Mouse (Mus musculus) adrenal gland (tissue): ENCODE data around the gene Reg2.
"Not testable (repeated sequence)": the region's sequence is repeated elsewhere in the genome, so short reads cannot be mapped to it uniquely, and the experiment has no call there.

Source experiments
- intact Hi-C: fragments of 180-260 bp; cut with DNase I; formaldehyde crosslinking; loops from one replicate; pipeline ENCODE4 v1.15.1; 2025
- long read RNA-seq, 2 experiments: library from polyadenylated mRNA; unstranded; transcript quantifications; one replicate each; pipeline ENCODE4 v2.0.0; 2020; ENCODE audit warnings: borderline replicate concordance in 1 of 2; ENCODE audit not compliant: insufficient replicate concordance in 1 of 2

Gene Reg2
- long read RNA-seq, experiment 1: 0 reads
- long read RNA-seq, experiment 2: 0 reads

GRCm38 (mm10) chr6:78395323-78395722 is at the start of gene Reg2:
Gene Reg2 (plus strand): TSS chr6:78395623.
- intact Hi-C loops: not testable (repeated sequence)

GRCm38 (mm10) chr6:78361971-78362563 is 33.4 kb upstream of the Reg2 start:
- intact Hi-C loops: no loop called here

GRCm38 (mm10) chr6:78370357-78370756 is 25.1 kb upstream of the Reg2 start, which contains the start of gene Reg3b:
Gene Reg3b (plus strand): TSS chr6:78370657.
- intact Hi-C loops: no loop called here

- intact Hi-C loops: no loop called here
Measured at GRCm38 (mm10) chr6:78378765-78379164, 16.7 kb upstream of the Reg2 start, which contains the start of gene Reg3d. Gene Reg3d (minus strand): TSS chr6:78378865.

- intact Hi-C loops: no loop called here
Measured at GRCm38 (mm10) chr6:78380409-78380808, 15.0 kb upstream of the Reg2 start, which contains the start of gene Reg3a. Gene Reg3a (plus strand): TSS chr6:78380709.

GRCm38 (mm10) chr6:78385609-78386008 is 9.8 kb upstream of the Reg2 start:
- intact Hi-C loops: no loop called here

- intact Hi-C loops: not testable (repeated sequence)
Measured at GRCm38 (mm10) chr6:78422411-78422810, 27.0 kb downstream of the Reg2 start, which contains the start of gene Reg1. Gene Reg1 (plus strand): TSS chr6:78422711.

GRCm38 (mm10) chr6:78425497-78425896 is 30.1 kb downstream of the Reg2 start:
- intact Hi-C loops: no loop called here

GRCm38 (mm10) chr6:78447202-78447601 is 51.8 kb downstream of the Reg2 start:
- intact Hi-C loops: no loop called here

GRCm38 (mm10) chr6:78448409-78448808 is 53.0 kb downstream of the Reg2 start:
- intact Hi-C loops: no loop called here

- intact Hi-C loops: no loop called here
Measured at GRCm38 (mm10) chr6:78452804-78453203, 57.4 kb downstream of the Reg2 start.
